Mouse (Mus musculus) CD4-positive, CD25-positive, alpha-beta regulatory T cell, adult 2 months (primary cell): ENCODE results near the gene Srrm2.
"Not testable (repeated sequence)": the region's sequence is repeated elsewhere in the genome, so short reads cannot be mapped to it uniquely, and the experiment has no call there.

Experiments used
- DNase-seq: peaks from one replicate; pipeline ENCODE4 v3.0.0-alpha.2; 2012; ENCODE audit warnings: low read depth, low spot score

The Srrm2 gene

DNA sequence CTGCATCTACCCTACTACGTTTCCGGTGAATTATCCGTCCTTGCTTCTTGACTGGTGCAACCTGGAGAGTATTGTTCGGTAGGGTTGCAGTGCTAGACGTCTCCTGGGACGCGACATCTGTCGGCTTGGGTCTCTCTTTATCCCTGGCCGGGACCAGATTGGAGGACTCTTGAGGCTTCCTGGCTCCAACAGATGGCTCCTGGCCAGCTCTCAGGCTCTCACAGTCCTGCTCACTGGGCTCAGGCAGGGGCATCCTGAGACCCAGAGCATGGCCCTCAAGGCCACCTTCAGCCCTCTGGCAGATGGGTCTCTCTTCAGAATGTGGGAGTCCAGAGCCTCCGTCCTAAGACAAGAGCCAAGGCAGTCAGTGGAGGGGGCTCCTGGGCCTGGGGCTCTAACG lies 27.4 kb upstream of the Srrm2 start:
- DNase-seq = no peak

DNA sequence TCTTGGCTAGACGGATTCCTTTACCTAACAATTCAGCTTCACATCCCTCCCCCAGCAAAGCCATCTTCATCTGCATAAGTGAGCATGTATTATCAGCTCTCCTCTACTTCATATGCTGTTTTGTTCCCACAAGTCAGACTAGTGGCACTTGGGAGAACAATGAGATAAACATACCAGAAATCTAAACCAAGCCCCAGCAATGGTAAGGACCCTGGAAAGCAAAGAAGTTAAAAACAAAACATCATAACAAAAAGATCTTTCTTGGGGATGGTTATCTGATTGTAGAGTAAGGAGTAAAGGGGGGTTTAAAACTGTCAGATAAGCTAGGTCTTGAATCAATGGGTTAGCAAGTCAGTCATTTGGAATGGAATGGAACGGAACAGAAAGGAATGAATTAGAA lies 19.8 kb upstream of the Srrm2 start:
- no peak for DNase-seq

DNA sequence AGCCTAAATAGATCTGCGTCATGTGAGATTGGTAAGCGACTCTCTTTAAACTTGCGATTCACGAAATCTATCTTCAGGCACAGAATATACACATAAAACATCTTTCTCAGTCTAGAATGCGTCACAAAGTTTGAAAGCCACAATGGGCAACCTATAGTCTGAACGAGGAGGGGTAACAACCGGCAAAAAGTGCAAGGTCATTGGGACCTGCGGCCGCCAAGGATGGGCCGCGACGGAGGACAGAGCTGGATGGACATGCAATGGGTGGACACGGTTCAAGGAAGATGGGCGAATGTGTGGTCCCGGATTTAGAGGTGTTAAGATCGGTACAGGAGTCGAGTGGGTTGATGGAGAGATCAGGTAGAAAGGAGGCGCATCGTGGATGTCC lies 19.4 kb upstream of the Srrm2 start:
- no peak for DNase-seq

DNA sequence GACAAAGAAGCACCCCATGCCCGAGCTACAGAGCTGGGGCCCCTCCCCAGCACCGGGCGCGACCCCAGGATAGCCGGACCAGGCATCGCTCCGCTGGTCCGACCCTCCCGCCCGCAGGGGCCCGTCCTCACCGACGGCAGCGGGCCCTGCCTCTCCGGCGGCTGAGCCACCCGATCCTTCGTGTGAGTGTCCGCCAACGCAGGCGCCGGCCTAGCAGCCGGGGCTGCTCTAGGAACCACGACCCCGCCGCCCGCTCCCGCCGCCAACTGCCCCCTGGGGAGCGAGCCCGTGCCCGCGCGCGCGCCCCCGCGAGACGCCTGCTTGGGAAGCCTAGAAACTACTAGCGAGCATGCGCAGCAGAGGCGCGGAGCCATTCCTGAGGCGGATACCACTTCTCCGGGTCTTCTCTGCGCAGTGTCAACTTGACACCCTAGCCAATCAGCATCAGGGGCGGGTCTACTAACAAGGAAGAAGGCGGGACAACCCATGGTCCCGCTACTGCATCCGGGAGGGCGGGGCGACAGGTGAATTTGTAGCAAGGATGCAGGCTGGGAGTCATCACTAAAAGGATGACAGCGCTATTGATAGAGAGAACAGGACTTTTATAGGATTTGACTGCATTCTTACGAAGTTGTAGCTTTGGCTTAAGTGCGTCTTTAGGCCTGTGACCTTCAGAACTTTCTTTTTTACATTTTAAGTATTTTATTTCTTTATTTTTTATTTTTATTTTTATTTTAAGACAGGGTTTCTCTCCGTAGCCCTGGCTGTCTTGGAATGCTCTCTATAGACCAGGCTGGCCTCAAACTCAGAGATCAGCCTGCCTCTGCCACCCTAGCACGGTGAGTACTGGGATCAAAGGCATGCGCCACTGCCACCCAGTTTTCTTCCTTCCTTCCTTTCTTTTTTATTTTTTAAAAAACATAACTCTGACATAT lies 18.8 kb upstream of the Srrm2 start, which contains the start of gene Flywch1:
TSS of gene Flywch1 (minus strand) at position 319 of the 935 bp plus-strand sequence.
- peak; percentile 98 for DNase-seq

DNA sequence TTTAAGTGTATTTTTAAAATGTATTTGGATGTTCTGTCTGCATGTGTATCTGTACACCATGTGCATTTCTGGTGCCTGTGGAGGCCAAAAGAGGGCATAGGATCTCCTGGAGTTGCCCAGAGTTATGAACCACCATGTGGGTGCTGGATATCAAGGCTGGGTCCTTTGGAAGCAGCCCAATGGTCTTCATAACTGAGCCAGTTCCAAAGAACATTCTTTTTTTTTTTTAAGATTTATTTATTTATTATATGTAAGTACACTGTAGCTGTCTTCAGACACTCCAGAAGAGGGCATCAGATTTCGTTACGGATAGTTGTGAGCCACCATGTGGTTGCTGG lies 18.1 kb upstream of the Srrm2 start:
- DNase-seq = not testable (repeated sequence)

DNA sequence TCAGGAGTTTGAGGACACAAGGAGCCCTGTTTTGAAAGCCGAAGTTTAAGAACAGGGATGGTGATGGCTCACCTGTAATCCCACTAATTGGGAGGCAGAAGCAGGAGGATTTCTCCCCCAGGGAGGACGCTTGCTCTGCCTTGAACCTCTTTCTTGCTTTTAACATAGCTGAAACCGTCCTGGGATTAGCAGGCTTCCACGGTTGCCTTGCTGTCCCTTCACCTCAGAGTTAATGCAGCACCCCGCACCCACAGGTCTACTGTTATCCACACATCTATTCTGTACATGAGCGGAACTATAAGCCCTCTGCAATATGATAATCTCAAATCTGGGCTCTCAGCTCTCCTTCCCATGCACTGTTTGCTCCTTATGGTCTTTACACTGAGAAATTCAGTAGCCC lies 16.7 kb upstream of the Srrm2 start:
- DNase-seq = no peak

DNA sequence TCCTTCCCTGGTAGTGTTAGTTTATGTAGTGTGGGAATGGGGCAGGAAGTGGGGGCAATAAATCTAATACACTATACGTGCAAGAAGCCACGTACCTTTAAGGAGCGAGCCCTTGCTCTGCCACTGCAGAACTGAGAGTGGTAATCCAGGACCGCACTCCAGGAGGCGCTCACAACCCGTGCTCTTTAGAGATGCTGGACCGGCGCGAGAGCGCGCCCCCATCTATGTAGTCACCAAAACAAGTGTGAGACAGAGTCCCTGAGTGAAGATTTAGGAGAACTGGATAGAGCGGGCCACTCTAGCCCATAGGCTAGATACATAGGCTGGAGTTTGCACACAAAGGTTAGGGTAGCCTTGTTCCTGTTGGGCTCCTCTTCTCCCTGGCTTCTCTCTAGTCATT lies 16.2 kb upstream of the Srrm2 start:
- DNase-seq = peak; percentile 92

DNA sequence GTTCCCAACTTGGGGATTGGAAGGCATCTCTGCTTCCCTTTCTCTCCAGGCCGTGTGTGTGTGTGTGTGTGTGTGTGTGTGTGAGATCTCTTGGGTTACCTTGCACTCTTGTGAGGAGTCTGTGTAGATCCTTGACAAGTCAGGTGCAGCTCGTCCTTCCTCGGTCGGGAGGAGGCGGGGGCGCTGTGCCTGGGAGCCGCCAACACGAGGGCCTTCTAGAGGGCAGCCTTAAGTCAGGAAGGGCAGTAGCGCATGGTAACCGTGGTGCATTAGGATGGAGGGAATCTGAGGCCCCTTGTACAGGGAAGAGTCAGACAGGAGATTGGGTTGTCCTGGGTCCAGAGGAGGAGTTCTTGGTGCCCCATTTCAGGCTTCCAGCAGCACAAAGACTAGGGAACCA lies 14.1 kb upstream of the Srrm2 start:
- no peak for DNase-seq

DNA sequence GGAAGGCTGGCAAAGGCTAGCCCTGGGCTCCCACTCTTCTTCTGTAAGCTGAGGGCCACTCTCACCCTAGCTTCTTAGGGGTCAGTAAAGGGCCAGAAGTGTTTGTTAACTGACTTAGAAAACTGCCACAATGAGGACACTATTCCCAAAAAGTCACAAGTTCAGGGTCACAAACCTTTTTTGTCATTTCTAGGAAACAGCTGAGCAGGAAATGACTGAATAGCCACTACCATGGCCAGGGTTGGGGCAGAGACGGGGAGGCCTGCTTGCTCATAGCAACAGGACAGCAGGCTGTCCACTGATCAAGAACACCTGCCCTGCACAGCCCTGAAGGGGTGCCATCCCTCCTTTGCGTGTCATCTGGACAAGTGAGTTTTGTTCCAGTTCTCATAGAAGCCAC lies 13.2 kb upstream of the Srrm2 start:
- DNase-seq = no peak

DNA sequence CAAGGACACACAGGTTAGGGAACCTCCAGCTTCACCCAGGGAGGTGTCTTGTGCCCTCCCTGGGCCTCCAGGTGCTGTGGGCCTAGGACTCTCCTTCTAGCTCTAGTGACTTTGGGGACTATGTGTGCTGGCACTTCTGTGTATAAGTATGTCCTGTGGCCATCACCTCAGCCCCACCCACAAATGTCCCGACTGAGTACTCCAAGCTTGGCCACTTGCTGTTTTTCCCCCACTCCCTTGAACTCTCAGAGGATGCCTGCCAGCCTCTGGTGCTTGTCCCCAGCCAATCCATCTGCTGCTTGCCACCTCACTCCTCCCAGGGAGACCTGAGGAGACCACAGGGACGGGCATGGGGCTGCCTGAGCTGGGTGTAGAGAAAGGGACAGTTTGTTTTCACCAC lies 11.9 kb upstream of the Srrm2 start:
- DNase-seq = no peak

DNA sequence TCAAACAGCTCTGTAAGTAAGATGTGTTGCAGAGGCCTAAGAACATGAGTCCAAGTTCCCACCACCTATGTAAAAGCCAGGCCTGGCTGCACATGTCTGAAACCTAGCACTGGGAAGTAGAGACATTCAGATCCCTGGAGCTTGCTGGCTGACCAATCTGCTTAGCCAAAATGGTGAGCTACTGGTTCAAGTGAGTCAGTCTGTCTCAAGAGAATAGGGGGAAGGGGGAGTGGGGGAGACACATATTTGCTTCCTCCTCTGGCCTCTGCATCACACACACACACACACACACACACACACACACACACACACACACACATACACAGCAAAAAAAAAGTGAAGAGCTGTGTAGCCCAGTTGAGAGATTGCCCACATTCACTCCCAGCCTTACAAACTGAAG lies 7.0 kb upstream of the Srrm2 start:
- DNase-seq = no peak

DNA sequence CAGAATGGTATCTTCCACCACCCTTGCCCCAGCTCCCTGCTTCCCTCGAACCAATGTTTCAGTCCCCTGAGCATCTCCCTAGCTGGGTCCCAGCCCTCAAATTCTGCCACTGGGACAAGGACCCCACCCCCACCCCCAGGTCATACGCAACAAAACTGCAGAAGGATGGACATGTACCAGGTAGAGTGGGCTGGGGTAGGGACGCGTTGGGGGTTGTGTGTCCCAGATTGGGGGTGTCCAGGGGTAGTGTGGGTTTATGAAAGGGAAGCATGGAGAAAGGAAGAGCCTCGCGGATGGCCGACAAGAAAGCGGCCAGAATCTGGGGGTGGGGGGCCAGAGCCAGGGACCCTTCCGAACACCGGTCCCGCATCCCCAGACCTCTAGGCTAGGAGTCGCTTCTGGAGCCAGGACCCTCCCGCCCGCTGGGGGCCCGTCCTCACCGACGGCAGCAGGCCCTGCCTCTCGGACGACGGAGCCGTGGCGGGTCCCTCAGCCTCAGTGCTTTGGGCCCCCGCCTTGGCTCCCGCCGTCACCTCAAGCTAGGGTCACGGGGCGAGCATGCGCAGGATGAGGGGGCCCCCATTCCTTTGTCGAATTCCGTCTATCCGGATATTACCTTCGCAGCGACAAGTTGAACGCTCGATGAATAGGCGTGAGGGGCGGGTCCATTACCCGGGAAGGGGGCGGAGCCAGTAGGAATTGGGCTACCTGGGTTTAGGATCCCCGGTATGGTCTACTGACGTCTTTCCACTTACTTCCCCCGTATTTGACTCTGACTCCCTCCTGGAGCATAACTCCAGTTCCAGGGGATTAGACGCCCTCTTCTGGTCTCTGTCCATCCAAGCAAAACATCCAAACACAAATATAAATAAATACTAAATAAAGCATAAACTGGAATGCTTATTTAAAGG lies 4.5 kb upstream of the Srrm2 start, which contains the start of gene Flywch2:
TSS of gene Flywch2 (minus strand) at position 521 of the 911 bp plus-strand sequence.
- DNase-seq = peak; percentile 86

DNA sequence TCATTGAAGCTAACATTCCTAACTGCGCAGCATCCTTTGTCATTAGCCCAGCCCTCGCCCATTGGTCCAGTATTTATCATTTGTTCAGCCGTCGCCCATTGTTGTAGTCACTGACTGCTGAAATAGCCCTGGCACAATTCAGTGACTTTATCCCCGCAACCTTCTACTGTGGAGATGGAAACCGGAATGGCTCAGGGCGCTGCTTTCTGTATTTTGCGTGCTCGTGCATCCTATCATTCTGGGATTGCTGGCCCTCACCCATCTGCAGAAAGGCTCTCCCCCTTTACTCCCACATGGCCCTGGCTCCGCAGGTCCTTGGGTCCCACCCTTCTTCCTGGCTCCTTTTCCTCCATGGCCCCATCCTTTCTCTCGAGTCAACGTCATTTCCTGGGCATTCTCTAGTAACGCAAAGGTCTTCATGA lies 3.8 kb upstream of the Srrm2 start:
- DNase-seq = no peak

DNA sequence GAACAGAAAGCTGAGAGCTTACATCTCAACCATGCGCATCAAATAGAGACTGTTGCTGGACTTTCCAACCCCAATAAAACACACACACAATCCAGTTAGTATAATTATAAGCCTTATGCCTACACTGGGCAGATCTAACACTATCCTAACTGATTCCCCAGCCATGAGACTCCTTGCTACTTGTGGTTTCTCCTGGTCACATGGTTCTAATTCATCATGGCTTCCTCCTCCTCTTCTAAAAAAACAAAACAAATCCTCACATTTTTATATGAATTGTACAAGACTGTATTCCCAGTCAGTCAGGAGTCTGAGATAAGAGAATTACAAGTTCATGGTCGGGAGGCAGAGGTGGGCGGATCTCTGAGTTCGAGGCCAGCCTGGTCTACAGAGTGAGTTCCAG lies 1.4 kb upstream of the Srrm2 start:
- no peak for DNase-seq

DNA sequence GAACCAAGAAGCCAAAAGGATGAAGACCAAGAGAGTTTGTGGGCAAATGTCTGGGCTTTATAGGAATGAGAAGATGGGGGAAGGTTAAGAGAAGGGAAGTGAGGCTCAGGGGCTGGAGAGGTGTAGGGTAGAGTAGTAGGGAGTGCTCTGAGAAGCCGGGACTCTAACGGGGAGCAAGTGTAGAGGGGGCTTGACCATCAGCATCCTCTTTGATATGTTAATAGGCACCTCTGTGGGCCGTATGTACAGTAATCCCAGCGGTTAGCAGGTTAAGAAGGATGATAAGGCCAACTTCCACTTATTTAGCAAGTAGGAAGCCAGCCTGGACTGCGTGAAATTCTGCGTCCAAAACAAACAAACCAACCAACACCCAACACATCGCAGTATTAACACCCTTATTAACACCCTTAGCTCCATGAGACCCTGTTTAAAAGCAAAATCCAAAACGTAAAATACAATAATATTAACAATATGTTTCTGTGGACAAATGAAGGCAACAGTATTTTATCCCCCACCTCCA lies 523 bp upstream of the Srrm2 start:
- no peak for DNase-seq

DNA sequence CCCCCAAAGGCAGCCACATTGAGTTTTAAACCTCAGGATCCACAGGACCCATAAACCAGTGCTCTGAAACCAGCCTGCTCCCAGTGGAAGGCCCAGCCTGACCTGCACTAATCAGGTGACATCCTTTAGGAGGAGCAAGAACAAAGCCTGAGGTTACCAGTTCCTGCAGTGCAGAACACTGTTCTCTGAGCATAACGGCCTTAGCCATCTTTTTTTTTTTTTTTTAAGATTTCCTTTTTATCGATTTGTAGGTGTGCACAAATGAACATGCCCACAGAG lies 686 bp downstream of the Srrm2 start:
- DNase-seq = peak; percentile 46

DNA sequence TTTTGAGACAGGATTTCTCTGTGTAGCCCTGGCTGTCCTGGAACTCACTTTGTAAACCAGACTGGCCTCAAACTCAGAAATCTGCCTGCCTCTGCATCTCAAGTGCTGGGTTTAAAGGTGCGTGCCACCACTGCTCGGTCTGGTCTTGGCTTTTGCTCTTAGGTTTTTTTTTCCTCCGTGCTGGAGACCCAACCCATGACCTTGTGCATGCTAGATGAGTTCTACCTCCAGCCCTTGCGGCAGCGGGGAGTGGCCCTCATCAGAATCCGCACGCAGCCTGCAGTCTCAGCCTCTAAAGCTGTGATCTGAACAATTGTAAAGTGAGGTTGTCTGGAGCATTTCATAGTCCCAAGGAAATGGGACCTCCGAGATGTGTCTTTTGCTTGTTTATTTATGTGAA lies 5.0 kb downstream of the Srrm2 start:
- DNase-seq = no peak

DNA sequence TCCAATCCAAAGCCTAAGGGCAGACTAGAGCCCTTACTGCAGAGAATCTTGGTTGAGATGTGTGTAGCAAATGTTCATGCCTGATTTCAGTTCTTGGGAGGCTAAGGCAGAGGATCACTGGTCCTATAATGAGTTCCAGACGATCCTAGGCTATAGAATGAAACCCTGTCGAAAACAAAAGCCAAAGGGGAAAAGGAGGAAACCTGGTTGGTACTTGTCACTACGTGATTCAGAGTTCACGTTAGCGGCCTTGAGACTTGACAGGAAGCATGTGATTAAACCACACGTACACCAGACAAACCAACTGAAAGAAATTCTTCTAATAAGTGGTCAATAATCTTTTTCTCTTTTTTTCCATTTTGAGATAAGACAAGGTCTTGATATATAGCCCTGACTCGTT lies 7.0 kb downstream of the Srrm2 start:
- DNase-seq = peak; percentile 61

DNA sequence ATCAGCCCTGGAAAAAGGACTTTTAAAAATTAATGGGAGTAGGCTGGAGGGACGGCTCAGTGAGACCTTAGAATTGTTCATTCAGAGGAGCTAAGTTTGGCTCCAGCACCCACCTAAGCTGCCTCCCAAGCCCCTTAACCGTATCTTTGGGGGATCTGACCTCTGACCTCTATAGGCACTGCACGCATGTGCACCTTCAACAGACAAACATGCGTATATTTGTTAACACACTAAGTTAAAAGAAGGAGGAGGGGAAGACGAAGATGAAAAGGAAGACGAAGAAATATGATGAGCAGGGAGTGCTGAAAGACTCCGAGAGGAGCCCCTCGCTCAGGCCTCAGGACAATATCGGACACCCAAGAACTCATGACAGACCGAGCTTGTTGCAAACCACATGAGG lies 11.3 kb downstream of the Srrm2 start:
- DNase-seq = no peak

DNA sequence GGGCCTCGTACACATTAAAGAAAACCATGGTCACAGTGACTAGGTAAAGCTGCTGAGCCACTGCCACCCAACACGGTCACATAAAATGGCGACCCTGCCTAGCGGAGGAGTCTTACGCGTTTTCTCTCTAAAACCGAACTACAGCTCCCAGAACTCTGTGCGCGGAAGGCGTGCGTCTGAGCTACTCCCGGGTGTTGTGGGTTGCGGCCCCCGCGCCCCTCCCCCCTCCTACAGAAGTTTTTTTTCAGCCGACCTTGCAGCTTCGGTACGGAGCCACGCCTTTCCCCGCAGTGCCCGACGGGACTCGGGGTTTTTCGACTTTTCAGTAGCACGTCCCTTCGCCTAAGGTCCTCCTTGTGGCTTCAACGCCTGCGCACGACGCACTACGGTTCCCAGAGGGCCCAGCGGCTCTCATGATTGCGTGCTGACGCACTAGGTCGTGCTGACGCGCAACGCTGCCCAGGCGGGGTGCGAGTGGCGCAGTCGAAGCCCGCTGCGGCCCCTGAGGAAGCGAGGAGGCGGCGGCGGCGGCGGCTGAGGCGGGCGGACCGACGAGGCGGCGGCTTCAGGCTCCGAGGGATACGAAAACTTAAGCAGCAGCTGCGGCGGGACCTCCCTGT lies 12.5 kb downstream of the Srrm2 start:
- peak; percentile 100 for DNase-seq

DNA sequence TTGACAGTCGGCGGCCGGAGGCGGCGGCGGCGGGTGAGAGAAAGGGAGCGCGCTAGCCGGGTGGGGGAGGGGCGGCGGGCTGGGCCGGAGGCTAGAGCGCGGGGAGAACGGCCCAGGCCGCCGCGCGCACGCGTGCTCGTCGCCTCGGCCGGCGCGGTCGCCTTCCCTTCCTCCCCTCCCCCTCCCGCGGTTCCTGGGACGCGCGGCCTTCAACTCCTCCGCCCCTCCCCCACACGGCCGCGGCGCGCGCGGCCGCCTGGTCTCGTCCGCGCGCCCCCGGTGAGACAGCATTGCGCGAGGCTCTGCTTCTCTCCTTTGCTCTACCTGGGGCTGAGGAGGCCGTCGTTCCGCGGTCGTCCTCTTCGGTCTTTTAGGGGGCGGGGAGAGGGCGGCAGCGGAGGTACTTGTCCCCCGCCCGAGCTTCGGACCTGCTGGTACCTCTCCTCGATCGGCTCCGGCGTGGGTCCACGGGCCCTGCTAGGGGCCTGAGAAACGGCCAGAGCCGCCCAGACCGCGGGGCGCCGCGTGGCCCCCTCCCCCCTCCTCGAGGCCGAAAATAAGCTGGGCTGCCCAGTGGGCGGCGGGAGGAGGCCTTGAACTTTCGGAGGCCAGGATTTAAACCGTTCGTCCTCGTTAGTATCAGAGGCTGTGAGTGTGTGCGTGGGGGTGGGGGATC lies 13.2 kb downstream of the Srrm2 start:
- DNase-seq = peak; percentile 88
